Mouse (Mus musculus) kidney, adult 2 months (tissue): ENCODE measurements around the gene Ugcg. TPM values are rescaled to one million over a fixed set of nuclear protein-coding genes. Genes with fewer than 3 reads are reported as not detected.

Experiments
- DNase-seq: peaks from one replicate; pipeline ENCODE4 v3.0.0; 2021
- H3K27ac ChIP-seq: fragments of 200-500 bp; 2 replicates; pipeline ENCODE4 v1.5.1; 2012; ENCODE audit warnings: low read depth, low read length, control low read depth, inconsistent platforms; ENCODE audit not compliant: insufficient read depth
- H3K27me3 ChIP-seq: fragments of 200-500 bp; replicated peaks from 2 replicates; pipeline ENCODE4 v1.6.1; 2012; ENCODE audit warnings: mild to moderate bottlenecking, moderate library complexity, low read length, inconsistent platforms; ENCODE audit not compliant: control insufficient read depth, insufficient read depth
- H3K36me3 ChIP-seq: fragments of 200-500 bp; 2 replicates; pipeline ENCODE4 v1.6.1; 2012; ENCODE audit warnings: mild to moderate bottlenecking, moderate library complexity, low read length, inconsistent platforms; ENCODE audit not compliant: control insufficient read depth, insufficient read depth
- H3K4me1 ChIP-seq: fragments of 200-500 bp; 2 replicates; pipeline ENCODE4 v1.6.1; 2011; ENCODE audit warnings: low read length; ENCODE audit not compliant: control insufficient read depth, insufficient read depth
- H3K4me3 ChIP-seq: fragments of 200-500 bp; 2 replicates; pipeline ENCODE4 v1.5.1; 2011; ENCODE audit warnings: mild to moderate bottlenecking, low read depth, low read length, control low read depth; ENCODE audit not compliant: insufficient read depth
- CTCF ChIP-seq: fragments of 200-500 bp; conservative IDR thresholded peaks from 2 replicates; pipeline ENCODE4 v1.5.1; 2011; ENCODE audit warnings: low read depth, mild to moderate bottlenecking, control low read depth, low read length, moderate library complexity, mixed read lengths; ENCODE audit not compliant: insufficient read depth, insufficient read length
- POLR2A ChIP-seq: fragments of 200-500 bp; IDR thresholded peaks from one replicate; pipeline ENCODE4 v1.6.1; 2011; ENCODE audit warnings: low read depth, low read length, control low read depth
- WGBS: fragments of 180-500 bp; shearing (Covaris S2); methylation state at CpG from one replicate; pipeline ENCODE4 v1.1.7; 2018; 5-methylcytosine and 5-hydroxymethylcytosine counted together
- polyA plus RNA-seq: library from polyadenylated mRNA; depleted of rRNA; stranded (reverse); fragments of >200 nt; gene quantifications from 2 replicates; pipeline ENCODE4 v1.2.3, GENCODE M21; 2012

Ugcg gene
- polyA plus RNA-seq, 1 experiment, result 11.6 TPM

- no peak overlapping the region for H3K27ac ChIP-seq
- no peak for TF ChIP-seq CTCF
- no peak for TF ChIP-seq POLR2A
- H3K4me1 ChIP-seq, result no peaks in the 10 kb centered on the region
- no peaks in the 10 kb centered on the region for H3K27me3 ChIP-seq
- WGBS, result 82% methylated on average over 4 of the region's 4 CpGs
- no peaks in the 10 kb centered on the region for H3K36me3 ChIP-seq
- H3K4me3 ChIP-seq, result no peak overlapping the region
- no peak for DNase-seq
Observed at GRCm38 (mm10) chr4:59224889-59225288, 35.8 kb downstream of the Ugcg start.

GRCm38 (mm10) chr4:59227047-59227446 is 38.0 kb downstream of the Ugcg start:
- H3K27ac ChIP-seq, result no peak overlapping the region
- no peaks in the 10 kb centered on the region for H3K27me3 ChIP-seq
- no peak overlapping the region for H3K4me3 ChIP-seq
- H3K4me1 ChIP-seq, result no peaks in the 10 kb centered on the region
- 92% methylated on average over 9 of the region's 9 CpGs for WGBS
- DNase-seq, result no peak
- no peak for TF ChIP-seq CTCF
- TF ChIP-seq POLR2A, result no peak
- H3K36me3 ChIP-seq, result no peaks in the 10 kb centered on the region

GRCm38 (mm10) chr4:59228951-59229350 is 39.9 kb downstream of the Ugcg start:
- Histone ChIP-seq H3K27ac (no peak overlapping the region), H3K27me3 (no peaks in the 10 kb centered on the region), H3K36me3 (no peaks in the 10 kb centered on the region), H3K4me3 (no peak overlapping the region), H3K4me1 (no peaks in the 10 kb centered on the region)
- DNase-seq, result no peak
- TF ChIP-seq CTCF (no peak), POLR2A (no peak)

- H3K4me3 ChIP-seq, result no peak overlapping the region
- H3K27me3 ChIP-seq, result no peaks in the 10 kb centered on the region
- H3K27ac ChIP-seq, result no peak overlapping the region
- TF ChIP-seq POLR2A (no peak), CTCF (no peak)
- no peaks in the 10 kb centered on the region for H3K4me1 ChIP-seq
- no peaks in the 10 kb centered on the region for H3K36me3 ChIP-seq
- DNase-seq, result no peak
- WGBS, result 83% methylated on average over 6 of the region's 6 CpGs
Observed at GRCm38 (mm10) chr4:59231266-59232055, 42.4 kb downstream of the Ugcg start.

- H3K4me3 ChIP-seq, result no peak overlapping the region
- H3K36me3 ChIP-seq, result no peaks in the 10 kb centered on the region
- DNase-seq, result no peak
- H3K27ac ChIP-seq, result no peak overlapping the region
- H3K4me1 ChIP-seq, result no peaks in the 10 kb centered on the region
- H3K27me3 ChIP-seq, result no peaks in the 10 kb centered on the region
- 87% methylated on average over 10 of the region's 10 CpGs for WGBS
- TF ChIP-seq POLR2A, result no peak
Observed at GRCm38 (mm10) chr4:59234014-59234413, 45.0 kb downstream of the Ugcg start.

GRCm38 (mm10) chr4:59234451-59235216 is 45.6 kb downstream of the Ugcg start:
- no peaks in the 10 kb centered on the region for H3K4me1 ChIP-seq
- H3K27ac ChIP-seq, result no peak overlapping the region
- DNase-seq, result no peak
- H3K27me3 ChIP-seq, result no peaks in the 10 kb centered on the region
- no peak overlapping the region for H3K4me3 ChIP-seq
- no peaks in the 10 kb centered on the region for H3K36me3 ChIP-seq
- 89% methylated on average over 23 of the region's 23 CpGs for WGBS
- TF ChIP-seq POLR2A (no peak), CTCF (no peak)

GRCm38 (mm10) chr4:59236362-59236761 is 47.3 kb downstream of the Ugcg start:
- no peaks in the 10 kb centered on the region for H3K27me3 ChIP-seq
- DNase-seq, result no peak
- WGBS, result 88% methylated on average over 3 of the region's 3 CpGs
- no peak for TF ChIP-seq POLR2A
- no peaks in the 10 kb centered on the region for H3K36me3 ChIP-seq
- no peak overlapping the region for H3K27ac ChIP-seq
- H3K4me1 ChIP-seq, result no peaks in the 10 kb centered on the region
- H3K4me3 ChIP-seq, result no peak overlapping the region
